Mouse (Mus musculus) granulocyte monocyte progenitor cell, adult 5-6 weeks (primary cell): ENCODE results near the gene Gtf3c4. TPM values are rescaled to one million over a fixed set of nuclear protein-coding genes. Genes with fewer than 3 reads are reported as not detected.
A peak's percentile ranks its signal among the peaks of the same experiment; 100 is the strongest.

ENCODE experiments used
- ATAC-seq: replicated peaks from 2 replicates; pipeline ENCODE4 v1.8.0; 2016; ENCODE audit warnings: mild to moderate bottlenecking, moderate TSS enrichment, inconsistent platforms; ENCODE audit not compliant: poor library complexity, severe bottlenecking
- total RNA-seq, 2 experiments: library from RNA; stranded (forward) in 1 of 2; stranded (reverse) in 1 of 2; fragments of 200-712, 200-1000 nt in 1 of 2; fragments of >200 nt in 1 of 2; fragmentation: Nextera tagmentation in 1 of 2; gene quantifications; 2 replicates each; pipeline ENCODE4 v1.2.3; 2014 to 2017

The Gtf3c4 gene
- total RNA-seq, 2 experiments from 2014 or later: 12.9 to 23.5 TPM

DNA sequence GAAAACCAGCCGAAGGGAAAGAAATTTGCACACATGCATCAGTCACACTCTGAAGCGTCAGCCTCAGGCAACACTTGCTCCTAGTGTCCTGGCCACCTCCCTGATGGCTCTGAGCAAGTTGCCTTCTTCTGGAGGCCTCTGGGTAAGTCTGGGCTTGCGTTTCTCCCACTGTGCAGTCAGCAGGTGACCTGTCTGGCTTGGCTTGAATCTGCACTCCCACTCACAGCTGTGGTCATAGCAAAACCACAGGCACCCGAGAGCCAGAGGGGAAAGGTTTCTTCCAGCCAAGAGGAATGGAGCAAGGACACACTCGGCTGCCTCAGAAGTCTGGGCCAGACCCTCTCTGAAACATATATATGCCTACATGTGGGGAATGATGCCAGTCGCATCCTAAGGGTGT, 31.3 kb downstream of the Gtf3c4 start:
- no peak for ATAC-seq

DNA sequence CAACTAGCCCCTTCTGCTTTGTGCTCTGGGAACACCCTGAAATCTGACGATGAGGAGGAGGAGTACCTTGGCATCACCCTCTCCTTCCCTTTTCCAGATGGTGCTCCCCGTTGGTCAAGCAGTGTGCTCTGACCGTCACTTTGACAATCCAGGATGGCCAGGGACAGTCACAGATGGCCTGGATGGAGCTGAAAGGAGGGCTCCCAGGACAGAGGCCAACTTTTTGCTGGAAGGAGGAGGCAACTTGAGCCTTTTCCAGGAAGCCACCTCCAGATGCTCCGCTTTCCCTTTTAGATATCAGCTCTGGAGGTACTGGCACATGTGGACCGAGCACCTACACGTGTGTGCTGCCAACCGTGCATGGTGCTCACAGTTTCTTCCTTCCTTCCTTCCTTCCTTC, 36.8 kb downstream of the Gtf3c4 start:
- no peak for ATAC-seq

DNA sequence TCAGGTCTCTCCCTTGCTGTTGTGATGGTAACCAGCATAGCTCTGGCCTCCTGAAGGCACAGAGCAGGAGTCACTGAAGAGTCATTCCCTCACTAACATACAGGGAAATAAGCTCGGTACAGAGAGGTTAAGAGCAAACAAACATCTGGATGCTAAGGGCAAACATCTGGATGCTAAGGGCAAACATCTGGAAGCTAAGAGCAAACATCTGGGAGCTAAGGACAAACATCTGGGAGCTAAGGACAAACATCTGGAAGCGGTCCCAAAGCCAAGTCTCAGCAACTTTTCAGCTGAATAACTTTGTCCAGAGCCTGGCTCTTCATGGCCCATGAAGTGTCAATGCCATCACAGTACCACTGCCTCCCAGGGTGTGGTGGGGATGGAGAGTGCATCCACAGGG, 40.6 kb downstream of the Gtf3c4 start:
- no peak for ATAC-seq

DNA sequence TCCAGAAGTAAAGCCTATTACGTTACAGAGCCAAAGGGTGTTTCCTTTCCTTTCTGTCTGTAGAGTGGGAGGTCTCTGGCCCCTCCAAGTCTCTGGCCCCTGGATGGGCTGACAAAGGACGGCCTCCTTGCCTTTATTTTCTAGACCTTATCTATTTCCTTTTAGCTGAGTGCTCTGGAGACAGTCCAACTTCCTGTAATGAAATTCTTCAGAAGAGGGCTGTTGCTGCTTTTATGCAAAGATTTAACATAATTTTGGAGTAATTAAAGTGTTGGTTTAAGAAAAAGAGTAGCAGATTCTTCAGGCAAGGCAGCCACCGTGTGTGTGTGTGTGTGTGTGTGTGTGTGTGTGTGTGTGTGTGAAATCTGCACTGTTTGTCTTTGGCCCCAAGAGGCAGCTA, 41.8 kb downstream of the Gtf3c4 start:
- no peak for ATAC-seq

DNA sequence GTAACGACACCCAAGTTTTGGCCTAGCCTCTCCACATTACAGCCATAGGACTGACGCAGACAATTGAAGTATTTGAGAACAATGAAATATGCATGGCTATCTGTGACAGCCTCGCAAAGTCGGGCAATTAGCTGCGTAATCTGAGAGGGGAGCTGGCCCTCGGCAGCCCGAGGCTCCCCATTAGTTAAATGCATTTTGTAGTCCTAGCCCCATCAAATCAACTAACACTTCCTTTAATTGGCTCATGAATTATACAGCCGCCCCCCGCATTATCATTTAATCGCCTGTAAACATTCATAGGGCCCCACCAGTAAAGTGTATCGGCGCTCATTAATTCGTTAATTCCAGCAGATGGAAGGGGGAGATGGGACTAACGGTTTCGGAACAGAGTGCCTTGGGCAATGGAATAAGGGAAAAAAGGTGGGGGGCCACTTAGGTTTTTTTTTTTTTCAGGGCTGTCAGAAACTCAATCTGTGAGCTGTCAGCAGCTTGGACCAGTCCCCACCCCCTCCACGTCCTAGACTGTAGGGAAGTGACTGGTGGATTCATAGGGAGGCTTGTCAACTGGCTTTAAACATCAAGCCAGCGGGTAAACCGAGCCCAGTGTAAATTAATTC, 42.6 kb downstream of the Gtf3c4 start:
- no peak for ATAC-seq

DNA sequence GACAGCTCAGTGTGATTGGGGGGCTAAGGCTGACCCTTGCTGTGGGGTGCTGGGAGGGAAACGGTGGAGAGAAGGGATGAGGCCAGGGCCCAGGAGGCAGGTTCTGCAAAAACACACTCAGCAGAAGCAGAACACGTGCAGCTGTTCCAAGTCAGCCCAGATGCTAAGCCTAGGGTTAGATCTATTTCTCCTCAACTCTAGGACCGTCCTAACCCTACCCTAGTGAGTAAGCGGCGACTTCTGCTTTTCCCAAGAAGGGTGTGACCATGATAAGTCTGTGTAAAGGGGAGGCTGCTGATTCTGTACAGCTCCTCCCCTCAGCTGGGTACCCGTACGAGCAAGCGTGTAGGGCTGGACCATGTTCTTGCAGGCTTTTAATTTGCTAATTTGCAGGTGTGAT, 43.9 kb downstream of the Gtf3c4 start:
- ATAC-seq: peak; percentile 90

DNA sequence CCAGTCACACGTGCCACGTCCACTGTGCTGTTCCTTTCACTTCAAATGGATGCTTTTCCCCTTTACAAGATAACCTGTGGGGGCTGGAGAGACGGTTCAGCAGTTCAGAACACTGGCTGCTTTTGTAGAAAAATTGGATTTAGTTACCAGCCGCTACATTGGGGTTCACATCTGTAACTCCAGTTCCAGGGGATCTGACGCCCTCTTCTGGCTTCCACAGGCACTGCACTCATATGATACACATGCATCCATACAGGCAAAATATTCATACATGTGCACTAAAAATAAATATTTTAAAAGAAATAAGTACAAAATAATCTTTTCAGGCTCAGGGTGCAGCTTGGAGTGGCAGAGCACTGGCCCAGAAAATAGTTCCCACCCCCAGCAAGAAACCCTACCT, 45.5 kb downstream of the Gtf3c4 start:
- no peak for ATAC-seq

DNA sequence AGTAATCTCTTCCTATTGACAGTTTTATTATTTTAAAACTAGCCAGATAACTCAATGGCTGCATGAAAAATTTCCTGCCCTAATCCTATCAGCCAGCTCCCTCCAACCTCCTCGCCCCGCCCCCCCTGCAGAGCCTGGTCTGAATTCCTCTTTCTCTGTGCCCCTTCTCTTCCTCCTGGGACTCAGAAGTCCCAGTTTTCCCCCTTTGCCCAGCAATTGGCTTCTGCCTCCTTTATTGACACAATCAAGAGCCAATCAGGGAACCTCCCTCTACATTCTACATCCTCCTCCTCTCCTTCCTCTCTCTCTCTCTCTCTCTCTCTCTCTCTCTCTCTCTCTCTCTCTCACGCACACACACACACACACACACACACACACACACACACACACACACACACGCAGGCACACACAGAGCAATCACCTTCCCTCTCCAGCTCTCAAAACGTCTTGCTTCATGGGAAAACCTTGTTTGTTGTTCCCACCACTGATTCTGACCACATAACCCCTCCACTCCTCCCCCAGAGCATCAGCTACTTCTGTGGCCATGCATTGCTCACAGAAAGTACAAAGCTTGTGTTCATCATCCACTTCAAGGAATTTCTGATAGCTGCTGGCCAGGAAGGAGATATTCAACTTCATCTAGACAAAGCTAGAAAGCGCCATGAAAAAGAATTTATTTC, 47.1 kb downstream of the Gtf3c4 start:
- peak; percentile 43; the same call in 1 of the 2 replicates for ATAC-seq

DNA sequence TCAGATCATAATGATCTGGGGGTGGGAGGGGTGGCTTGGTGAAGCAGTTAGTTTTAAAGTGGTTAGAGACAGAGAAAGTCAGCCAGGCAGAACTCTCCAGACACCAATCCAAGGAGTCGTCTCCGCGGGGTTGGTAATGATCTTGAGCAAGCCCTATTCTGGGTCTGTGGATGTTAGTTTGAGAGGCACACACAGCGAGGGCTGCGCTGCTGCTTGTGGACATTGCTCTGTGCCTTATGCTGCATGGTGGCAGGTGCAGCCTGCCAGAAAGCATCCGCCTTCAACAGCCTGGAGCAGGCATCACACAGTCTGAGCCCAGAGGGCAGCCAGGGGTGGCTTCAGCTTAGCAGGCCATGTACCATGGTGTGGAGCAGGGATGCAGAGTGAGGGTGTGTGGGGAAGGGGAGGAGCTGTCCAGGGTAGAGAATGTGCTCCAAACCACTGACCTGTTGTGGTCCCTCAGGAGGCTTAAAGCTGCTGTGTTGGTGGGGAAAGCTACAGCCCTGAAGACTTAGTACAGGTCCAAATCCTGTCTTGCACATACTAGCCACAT, 53.0 kb downstream of the Gtf3c4 start:
- ATAC-seq: no peak

DNA sequence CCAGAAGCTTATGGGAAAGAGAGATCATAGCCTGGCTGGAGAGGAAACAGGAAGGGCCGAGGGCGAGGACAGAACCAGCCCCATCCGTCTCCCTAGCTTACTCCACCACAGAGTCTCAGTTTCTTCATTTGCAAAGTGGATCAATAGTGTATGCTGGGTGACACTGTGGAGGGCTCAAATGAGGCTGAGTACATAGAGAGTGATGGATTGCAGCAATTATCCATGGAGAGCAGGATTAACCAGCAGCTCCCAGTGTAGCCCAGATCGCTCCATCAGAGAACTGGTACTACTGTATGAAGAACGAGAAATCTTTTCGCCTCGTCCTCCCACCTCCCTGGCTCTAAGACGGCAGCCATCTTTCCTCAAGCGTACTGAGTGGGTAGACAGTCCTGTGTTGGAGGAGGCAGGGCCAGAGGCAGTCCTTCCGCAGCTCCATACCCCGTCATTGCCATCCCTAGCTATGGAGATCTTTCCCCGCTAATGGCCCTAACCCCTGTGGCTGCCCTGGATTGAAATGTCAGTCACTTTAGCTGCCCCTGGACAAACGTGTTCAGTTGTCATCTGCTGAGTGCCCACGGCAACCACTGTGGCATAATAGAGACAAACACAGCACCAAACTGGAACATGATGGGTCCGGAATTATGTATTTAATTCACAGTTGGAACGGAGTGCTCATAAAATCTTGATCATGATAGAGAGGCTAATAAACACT, 53.6 kb downstream of the Gtf3c4 start:
- no peak for ATAC-seq

DNA sequence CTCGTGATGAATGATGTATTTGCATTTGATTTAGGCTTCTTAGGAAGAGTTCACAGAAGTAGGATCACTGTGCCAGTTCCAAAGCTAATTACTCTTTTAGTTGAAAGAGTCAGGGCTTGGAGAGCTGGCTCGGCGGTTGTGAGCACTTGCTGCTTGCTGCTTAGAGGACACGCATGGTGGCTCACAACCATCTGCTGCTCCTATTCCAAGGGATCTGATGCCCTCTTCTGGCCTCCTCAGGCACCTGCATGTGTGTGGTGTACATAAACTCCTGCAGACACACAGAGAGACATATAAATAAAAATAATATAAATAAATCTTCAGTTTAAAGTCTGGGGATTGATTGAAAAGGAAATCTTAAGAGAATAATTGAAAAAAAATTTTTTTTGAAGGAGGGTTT, 58.9 kb downstream of the Gtf3c4 start:
- no peak for ATAC-seq

DNA sequence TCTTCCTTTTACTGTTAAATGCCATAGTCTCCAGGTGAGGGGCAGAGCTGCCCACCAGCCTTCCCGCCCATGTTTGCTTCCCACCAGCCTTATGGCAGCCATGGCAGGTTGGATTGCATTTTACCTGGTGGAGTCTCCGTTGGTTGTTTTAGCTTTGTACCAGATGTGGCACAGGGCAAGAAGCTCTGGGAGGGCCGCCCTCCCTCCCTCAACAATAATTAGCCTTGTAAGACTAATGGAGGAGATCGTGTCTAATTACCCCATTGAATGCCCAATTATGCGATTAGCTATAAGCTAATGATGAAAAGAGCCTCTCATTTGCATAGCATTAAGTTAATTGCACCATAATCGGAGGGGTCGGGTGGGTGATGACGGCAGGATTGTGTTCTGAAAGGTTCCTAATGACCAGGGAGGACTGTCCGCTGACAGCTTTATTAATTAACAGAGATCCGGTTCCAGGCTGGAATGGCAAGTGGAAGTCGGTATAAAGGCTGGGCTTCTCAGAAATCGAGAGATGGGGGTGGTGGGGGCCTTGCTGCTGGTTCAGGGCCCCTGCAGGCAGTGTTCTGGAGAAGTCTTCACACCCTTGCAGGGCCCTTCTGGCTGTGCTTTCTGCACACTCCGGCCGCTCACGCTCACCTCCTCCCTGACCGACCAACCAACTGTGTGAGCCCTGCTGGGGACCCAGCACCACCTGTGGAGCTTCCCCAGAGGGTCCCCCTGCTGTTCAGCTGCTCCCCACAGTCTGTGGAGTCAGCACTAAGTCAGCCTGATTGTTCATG, 60.0 kb downstream of the Gtf3c4 start:
- no peak for ATAC-seq

DNA sequence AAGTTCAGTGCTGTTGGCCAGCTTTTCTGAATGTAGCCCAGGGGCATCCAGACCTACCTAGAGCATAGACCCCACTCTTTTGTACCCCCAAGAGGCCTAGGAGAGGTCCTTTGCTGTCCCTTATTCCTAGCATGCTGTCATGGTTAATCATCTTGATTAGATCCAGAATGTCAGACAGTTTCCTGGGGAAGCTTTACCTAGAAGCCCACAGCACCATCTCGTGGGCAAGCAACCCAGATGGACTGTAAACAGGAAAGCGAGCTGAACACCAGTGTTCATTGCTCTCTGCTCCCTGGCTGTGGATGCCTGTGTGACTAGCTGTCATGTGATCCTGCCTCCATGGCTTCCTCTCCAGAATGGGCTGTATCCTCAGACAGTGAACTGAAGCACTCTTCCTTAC, 63.4 kb downstream of the Gtf3c4 start:
- no peak for ATAC-seq

DNA sequence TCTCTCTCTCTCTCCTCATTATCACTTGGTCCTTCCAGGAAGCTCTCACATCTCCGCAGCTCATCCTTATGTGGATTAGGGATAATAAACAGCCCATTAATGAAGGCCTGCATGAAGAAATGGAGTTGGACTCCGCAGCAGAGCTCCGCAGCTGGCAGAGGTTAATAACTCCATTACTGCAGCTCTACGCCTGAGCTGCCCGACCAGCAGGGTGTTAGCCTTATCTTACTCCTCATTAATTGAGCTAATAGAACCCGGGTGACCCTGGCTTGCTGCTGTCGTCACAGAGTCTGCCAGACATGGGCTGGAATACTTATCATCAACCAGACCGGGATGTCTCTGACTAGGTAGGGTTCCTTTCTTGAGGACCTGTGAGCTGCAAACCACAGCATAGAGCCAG, 66.1 kb downstream of the Gtf3c4 start:
- no peak for ATAC-seq

Other genes starting within 250 kb of the Gtf3c4 start
- 1.4 TPM in 1 of 2 replicates, not detected in the other for gene Gfi1b, start 218.4 kb downstream of the Gtf3c4 start, total RNA-seq (2014; fragmentation: Nextera tagmentation)
- 1.9 and 2.0 TPM in 2 replicates for gene Gfi1b, start 218.4 kb downstream of the Gtf3c4 start, total RNA-seq (2017)
- 17.4 and 23.7 TPM in 2 replicates for gene Tsc1, start 199.1 kb downstream of the Gtf3c4 start, total RNA-seq (2014; fragmentation: Nextera tagmentation)
- gene Tsc1, start 199.1 kb downstream of the Gtf3c4 start, total RNA-seq (2017): 11.1 and 12.4 TPM in 2 replicates
- gene Spaca9, start 140.6 kb downstream of the Gtf3c4 start, total RNA-seq (2014; fragmentation: Nextera tagmentation): 5.0 TPM in 1 of 2 replicates, not detected in the other
- gene Spaca9, start 140.6 kb downstream of the Gtf3c4 start, total RNA-seq (2017): 4.8 and 4.9 TPM in 2 replicates
- gene Ak8, start 140.2 kb downstream of the Gtf3c4 start, total RNA-seq (2014; fragmentation: Nextera tagmentation): not detected in 2 replicates
- gene Ak8, start 140.2 kb downstream of the Gtf3c4 start, total RNA-seq (2017): not detected in 2 replicates
- gene Ddx31, start within 50 bp of the Gtf3c4 start, total RNA-seq (2014; fragmentation: Nextera tagmentation): 6.5 and 13.7 TPM in 2 replicates
- gene Ddx31, start within 50 bp of the Gtf3c4 start, total RNA-seq (2017): 14.1 and 14.5 TPM in 2 replicates
- not detected in 2 replicates for gene Barhl1, start 76.3 kb upstream of the Gtf3c4 start, total RNA-seq (2014; fragmentation: Nextera tagmentation)
- not detected in 2 replicates for gene Barhl1, start 76.3 kb upstream of the Gtf3c4 start, total RNA-seq (2017)
- gene Cfap77, start 214.7 kb upstream of the Gtf3c4 start, total RNA-seq (2014; fragmentation: Nextera tagmentation): 3.2 TPM in 1 of 2 replicates, not detected in the other
- gene Cfap77, start 214.7 kb upstream of the Gtf3c4 start, total RNA-seq (2017): not detected in 2 replicates
- 11.9 and 26.9 TPM in 2 replicates for gene Ttf1, start 219.9 kb upstream of the Gtf3c4 start, total RNA-seq (2014; fragmentation: Nextera tagmentation)
- 17.5 and 20.9 TPM in 2 replicates for gene Ttf1, start 219.9 kb upstream of the Gtf3c4 start, total RNA-seq (2017)